Mouse (Mus musculus) heart, adult 2 months (tissue): ENCODE data around the gene Mdh1. TPM values are rescaled to one million over a fixed set of nuclear protein-coding genes. Genes with fewer than 3 reads are reported as not detected.
"Not testable (repeated sequence)": the region's sequence is repeated elsewhere in the genome, so short reads cannot be mapped to it uniquely, and the experiment has no call there.

ENCODE experiments used
- DNase-seq, 2 experiments: peaks; one replicate each; pipeline ENCODE4 v3.0.0; 2021
- H3K27ac ChIP-seq: fragments of 200-600 bp; 2 replicates; pipeline ENCODE4 v1.8.1; 2022
- H3K27me3 ChIP-seq: fragments of 200-500 bp; 2 replicates; pipeline ENCODE4 v1.6.1; 2012; ENCODE audit warnings: mild to moderate bottlenecking, low read length, inconsistent platforms, mixed read lengths; ENCODE audit not compliant: control insufficient read depth, insufficient read depth
- H3K36me3 ChIP-seq: fragments of 200-500 bp; 2 replicates; pipeline ENCODE4 v1.6.1; 2012; ENCODE audit warnings: low read length, inconsistent platforms; ENCODE audit not compliant: control insufficient read depth, insufficient read depth
- H3K4me1 ChIP-seq: fragments of 200-500 bp; 2 replicates; pipeline ENCODE4 v1.6.1; 2011; ENCODE audit warnings: low read length; ENCODE audit not compliant: control insufficient read depth, insufficient read depth
- H3K4me3 ChIP-seq: fragments of 200-600 bp; 2 replicates; pipeline ENCODE4 v1.8.1; 2022
- H3K79me2 ChIP-seq: fragments of 200-500 bp; replicated peaks from 2 replicates; pipeline ENCODE4 v1.6.1; 2012; ENCODE audit warnings: mild to moderate bottlenecking, inconsistent platforms, low read length, moderate library complexity, mixed read lengths; ENCODE audit not compliant: control insufficient read depth, insufficient read depth
- H3K9ac ChIP-seq: fragments of 200-500 bp; 2 replicates; pipeline ENCODE4 v1.6.1; 2012; ENCODE audit warnings: low read depth, mild to moderate bottlenecking, control low read depth, inconsistent platforms, low read length, mixed read lengths
- CTCF ChIP-seq: fragments of 200-600 bp; IDR thresholded peaks from 2 replicates; pipeline ENCODE4 v1.8.1; 2022; ENCODE audit warnings: antibody characterized with exemption, mild to moderate bottlenecking, moderate library complexity
- EP300 ChIP-seq: fragments of 200-500 bp; IDR thresholded peaks from 2 replicates; pipeline ENCODE4 v1.6.1; 2011; ENCODE audit warnings: low read depth, low read length, control low read depth; ENCODE audit not compliant: insufficient read depth
- POLR2A ChIP-seq: fragments of 200-500 bp; IDR thresholded peaks from 2 replicates; pipeline ENCODE4 v1.6.1; 2011; ENCODE audit warnings: mild to moderate bottlenecking, low read depth, low read length, control low read depth; ENCODE audit not compliant: insufficient read depth
- WGBS: fragments of 180-500 bp; shearing (Covaris S2); methylation state at CpG from one replicate; pipeline ENCODE4 v1.1.7; 2018; 5-methylcytosine and 5-hydroxymethylcytosine counted together
- intact Hi-C: fragments of 180-260 bp; cut with DNase I; formaldehyde crosslinking; loops from one replicate; pipeline ENCODE4 v1.15.1; 2025
- polyA plus RNA-seq: library from polyadenylated mRNA; depleted of rRNA; stranded (reverse); fragments of >200 nt; gene quantifications from 2 replicates; pipeline ENCODE4 v1.2.3, GENCODE M21; 2012
- total RNA-seq, 2 experiments: library from RNA; stranded (reverse); gene quantifications; 2 replicates each; pipeline ENCODE4 v1.2.3; 2021

Mdh1 gene
- total and polyA plus RNA-seq, 3 experiments: 1,485 to 2,577 (median 2,315) TPM

DNA sequence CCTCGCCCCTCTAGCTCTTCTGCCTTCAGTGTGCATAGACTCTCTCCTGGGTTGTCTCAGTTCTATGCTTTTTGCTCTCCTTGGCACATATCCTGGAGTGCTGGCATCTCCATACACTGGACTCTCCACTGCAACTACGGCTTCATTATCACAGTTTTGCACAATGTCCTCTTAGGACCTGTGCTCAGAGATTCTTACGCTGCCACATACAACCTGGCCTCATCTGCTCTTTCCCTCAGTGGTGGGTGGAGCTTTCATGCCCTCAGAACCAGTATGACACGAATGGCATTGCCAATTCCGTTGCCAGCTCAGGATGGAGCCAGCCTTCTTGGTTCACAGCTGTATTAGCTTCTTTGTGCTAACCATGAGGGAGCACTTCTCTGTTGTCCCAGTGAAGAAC lies 29.4 kb downstream of the Mdh1 start:
- Histone ChIP-seq H3K36me3 (no peaks in the 10 kb centered on the region), H3K4me1 (no peaks in the 10 kb centered on the region), H3K27ac (no peak overlapping the region), H3K4me3 (no peak overlapping the region), H3K9ac (no peak overlapping the region), H3K79me2 (no peaks in the 10 kb centered on the region), H3K27me3 (no peaks in the 10 kb centered on the region)
- 61% methylated on average over 5 of the region's 5 CpGs for WGBS
- DNase-seq: peak in 1 of 2 experiments; percentile 13
- intact Hi-C loops: no loop called here
- TF ChIP-seq EP300 (no peak), CTCF (no peak), POLR2A (no peak)

DNA sequence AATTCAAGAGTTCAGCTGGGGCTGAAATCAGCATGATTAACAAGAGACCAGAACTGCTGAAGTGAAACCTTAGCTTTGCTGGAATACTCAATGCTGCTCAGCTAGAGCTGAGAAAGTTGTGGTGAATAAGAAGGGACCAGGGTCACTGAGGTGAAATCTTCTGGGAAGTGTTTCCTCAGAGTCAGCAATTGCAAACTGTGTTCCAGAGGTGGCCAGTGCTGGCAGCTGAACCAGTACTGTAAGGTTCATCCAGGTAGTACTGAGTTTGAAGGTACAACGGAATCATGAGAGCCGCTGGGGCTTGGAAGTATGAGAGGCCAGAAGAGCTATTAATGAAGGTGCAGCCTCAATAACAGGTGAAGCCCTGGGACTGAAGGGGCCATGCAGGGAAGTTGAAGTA lies 31.5 kb downstream of the Mdh1 start:
- Histone ChIP-seq H3K36me3 (no peaks in the 10 kb centered on the region), H3K9ac (no peak overlapping the region), H3K27ac (no peak overlapping the region), H3K4me1 (no peaks in the 10 kb centered on the region), H3K4me3 (no peak overlapping the region), H3K79me2 (no peaks in the 10 kb centered on the region), H3K27me3 (no peaks in the 10 kb centered on the region)
- intact Hi-C loops: no loop called here
- WGBS: 93% methylated on average over 2 of the region's 2 CpGs
- TF ChIP-seq POLR2A: no peak
- DNase-seq: no peak

DNA sequence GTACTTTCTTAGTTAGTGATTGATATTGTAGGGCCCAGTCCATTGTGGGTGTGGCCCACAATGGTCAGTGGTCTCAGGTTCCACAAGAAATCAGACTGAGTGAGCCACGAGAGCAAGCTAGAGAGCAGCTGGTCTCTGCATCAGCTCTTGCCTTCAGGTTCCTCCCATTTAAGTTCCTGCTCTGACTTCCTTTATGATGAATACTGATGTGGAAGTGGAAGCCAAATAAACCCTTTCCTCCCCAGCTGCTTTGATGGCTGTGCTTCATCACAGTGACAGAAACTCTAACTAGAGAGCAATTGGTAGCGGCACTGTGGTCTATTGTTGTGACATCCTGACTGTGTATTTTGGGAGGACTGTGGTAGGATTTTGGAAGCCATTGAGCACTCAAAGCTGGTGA lies 32.1 kb downstream of the Mdh1 start:
- no peaks in the 10 kb centered on the region for H3K27me3 ChIP-seq
- WGBS: 38% methylated on average over 2 of the region's 2 CpGs
- intact Hi-C loops: no loop called here
- H3K4me3 ChIP-seq: no peak overlapping the region
- H3K4me1 ChIP-seq: no peaks in the 10 kb centered on the region
- no peak overlapping the region for H3K27ac ChIP-seq
- DNase-seq: no peak
- TF ChIP-seq CTCF: no peak
- TF ChIP-seq EP300: no peak
- TF ChIP-seq POLR2A: no peak
- no peaks in the 10 kb centered on the region for H3K36me3 ChIP-seq
- no peak overlapping the region for H3K9ac ChIP-seq
- H3K79me2 ChIP-seq: no peaks in the 10 kb centered on the region

DNA sequence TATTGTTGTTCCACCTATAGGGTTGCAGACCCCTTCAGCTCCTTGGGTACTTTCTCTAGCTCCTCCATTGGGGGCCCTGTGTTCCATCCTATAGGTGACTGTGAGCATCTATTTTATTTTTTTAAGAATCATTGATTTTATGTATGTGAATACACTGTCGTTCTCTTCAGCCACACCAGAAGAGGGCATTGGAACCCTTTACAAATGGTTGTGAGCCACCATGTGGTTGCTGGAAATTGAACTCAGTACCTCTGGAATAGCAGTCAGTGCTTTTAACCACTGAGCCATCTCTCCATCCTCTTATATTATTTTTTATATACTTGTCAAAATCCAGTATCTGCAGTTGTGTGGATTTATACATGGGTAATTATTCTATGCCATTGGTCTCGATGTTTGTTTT lies 41.3 kb downstream of the Mdh1 start:
- H3K4me1 ChIP-seq, intact Hi-C loops, H3K36me3 ChIP-seq, DNase-seq, H3K4me3 ChIP-seq, H3K27me3 ChIP-seq, H3K9ac ChIP-seq, H3K79me2 ChIP-seq, H3K27ac ChIP-seq: not testable (repeated sequence)
- WGBS: 87% methylated on average over 2 of the region's 2 CpGs

DNA sequence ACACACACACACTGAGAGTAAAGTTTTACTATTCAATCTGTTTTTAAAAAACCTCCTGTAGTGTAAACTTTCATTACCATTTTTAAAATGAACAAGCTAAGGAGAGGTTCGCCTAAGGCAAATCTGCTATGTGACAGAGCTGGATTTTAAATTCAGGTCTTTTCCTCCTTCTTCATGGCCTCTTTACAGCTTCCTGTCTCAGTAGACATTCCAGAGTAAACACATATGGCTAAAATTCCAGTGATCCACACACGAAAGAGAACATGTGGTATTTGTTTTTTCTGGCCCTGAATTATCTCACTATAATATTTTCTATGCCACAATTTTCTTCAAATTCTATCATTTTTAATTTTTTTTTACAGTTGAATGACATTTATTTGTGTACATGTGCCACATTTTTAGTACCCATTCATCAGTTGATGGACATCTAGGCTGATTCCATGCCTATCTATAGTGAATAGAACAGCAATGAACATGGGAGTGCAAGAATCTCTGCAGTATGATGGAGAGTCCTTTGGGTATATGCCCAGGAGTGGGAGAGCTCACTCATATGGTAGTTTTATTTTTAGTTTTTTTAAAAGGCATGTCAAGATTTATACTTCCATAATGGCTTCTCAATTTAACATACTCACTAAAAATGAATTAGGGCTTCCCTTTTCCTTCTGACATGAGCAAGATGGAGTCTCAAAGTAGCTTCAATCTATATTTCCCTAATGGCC lies 43.3 kb downstream of the Mdh1 start:
- no peaks in the 10 kb centered on the region for H3K36me3 ChIP-seq
- TF ChIP-seq EP300 (no peak), CTCF (no peak), POLR2A (no peak)
- no peaks in the 10 kb centered on the region for H3K79me2 ChIP-seq
- H3K4me1 ChIP-seq: no peaks in the 10 kb centered on the region
- no peaks in the 10 kb centered on the region for H3K27me3 ChIP-seq
- no peak overlapping the region for H3K9ac ChIP-seq
- 50% methylated on average over 2 of the region's 2 CpGs for WGBS
- no peak overlapping the region for H3K27ac ChIP-seq
- no peak overlapping the region for H3K4me3 ChIP-seq
- DNase-seq: no peak
- intact Hi-C loops: no loop called here

DNA sequence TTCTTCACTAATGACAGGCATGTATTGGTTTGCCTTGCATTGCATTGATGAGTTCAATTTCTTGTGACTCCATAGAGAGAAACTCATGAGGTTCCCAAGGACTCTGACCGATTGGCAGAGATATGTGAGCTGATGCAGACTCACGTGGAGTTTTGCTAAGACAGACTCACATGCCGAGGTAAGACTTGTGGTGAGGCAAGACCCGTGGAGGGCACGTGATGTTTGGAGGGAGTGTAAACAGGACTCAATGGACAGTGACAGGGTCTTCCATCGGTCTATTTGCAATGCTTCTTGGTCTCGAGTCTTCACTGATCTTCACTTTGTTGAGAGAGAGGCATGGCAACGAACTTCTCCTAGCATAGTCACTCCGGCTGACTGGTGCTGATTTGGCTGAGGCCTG lies 54.4 kb downstream of the Mdh1 start:
- no peaks in the 10 kb centered on the region for H3K79me2 ChIP-seq
- H3K9ac ChIP-seq: no peak overlapping the region
- H3K4me3 ChIP-seq: no peak overlapping the region
- intact Hi-C loops: no loop called here
- no peaks in the 10 kb centered on the region for H3K4me1 ChIP-seq
- no peak for TF ChIP-seq EP300
- no peak for TF ChIP-seq POLR2A
- no peak for TF ChIP-seq CTCF
- H3K27me3 ChIP-seq: no peaks in the 10 kb centered on the region
- no peak overlapping the region for H3K27ac ChIP-seq
- DNase-seq: no peak
- 84% methylated on average over 9 of the region's 9 CpGs for WGBS
- no peaks in the 10 kb centered on the region for H3K36me3 ChIP-seq

DNA sequence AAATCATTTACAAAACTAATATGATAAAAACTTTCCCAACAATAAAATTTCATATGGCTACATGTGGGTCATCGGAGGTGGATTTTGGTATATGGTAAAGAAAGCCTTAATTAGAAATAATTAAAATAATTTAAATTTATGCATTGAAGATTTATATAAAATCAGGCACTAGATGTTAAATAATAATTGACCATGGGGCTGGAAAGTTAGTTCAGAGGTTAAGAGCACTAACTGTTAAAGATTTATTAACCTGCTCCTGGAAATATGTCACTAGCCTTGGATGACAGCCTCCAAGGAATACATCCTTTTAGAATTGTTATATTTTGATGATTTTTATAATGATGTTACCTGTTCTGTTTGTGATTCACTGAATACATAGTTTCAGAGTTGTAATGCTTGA lies 55.8 kb downstream of the Mdh1 start:
- H3K4me1 ChIP-seq, H3K79me2 ChIP-seq, H3K27ac ChIP-seq, intact Hi-C loops, H3K36me3 ChIP-seq, DNase-seq, H3K4me3 ChIP-seq, H3K27me3 ChIP-seq, H3K9ac ChIP-seq: not testable (repeated sequence)
- WGBS: 92% methylated on average over 1 of the region's 1 CpGs

DNA sequence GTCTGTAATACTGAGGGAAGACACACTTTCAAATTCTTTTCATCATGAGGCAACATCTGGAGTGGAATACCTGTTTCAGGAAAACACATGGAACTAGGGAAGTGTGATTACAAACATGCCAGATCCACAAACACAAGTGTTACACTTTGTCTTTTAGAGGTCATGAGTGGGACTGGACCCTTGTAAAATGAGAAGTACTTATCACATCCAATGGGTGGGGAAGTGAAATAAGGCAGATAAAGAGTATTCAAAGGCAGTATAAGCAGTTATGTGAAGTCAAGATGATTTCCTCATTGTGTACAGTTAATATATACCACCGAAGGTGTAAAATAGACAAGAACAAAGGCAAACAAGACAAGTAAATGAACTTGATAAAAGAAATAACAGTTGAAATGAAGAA lies 61.6 kb downstream of the Mdh1 start:
- H3K79me2 ChIP-seq, H3K36me3 ChIP-seq, H3K9ac ChIP-seq, intact Hi-C loops, H3K4me1 ChIP-seq, DNase-seq, H3K27ac ChIP-seq, H3K4me3 ChIP-seq, H3K27me3 ChIP-seq: not testable (repeated sequence)
- WGBS: 72% methylated on average over 1 of the region's 1 CpGs

DNA sequence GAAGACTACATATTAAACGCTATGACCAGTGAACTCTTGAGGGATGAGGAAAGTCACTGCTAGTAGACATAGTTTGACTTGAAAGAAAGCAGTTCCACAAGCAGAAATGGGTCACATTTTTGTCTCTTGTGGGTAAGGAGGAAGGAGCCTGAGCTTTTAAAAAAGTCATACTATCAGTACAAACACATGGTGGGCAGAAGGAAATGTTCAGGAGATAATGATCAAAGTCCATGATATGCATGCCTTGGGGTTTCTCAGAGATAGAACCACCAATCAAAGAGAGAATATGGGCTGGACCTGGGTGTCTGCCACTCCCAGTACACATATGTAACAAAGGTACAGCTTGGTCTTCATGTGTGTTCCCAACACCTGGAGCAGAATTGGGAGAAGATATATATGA lies 63.5 kb downstream of the Mdh1 start:
- H3K4me3 ChIP-seq, H3K27ac ChIP-seq, H3K27me3 ChIP-seq, H3K36me3 ChIP-seq, H3K4me1 ChIP-seq, H3K79me2 ChIP-seq, intact Hi-C loops, DNase-seq, H3K9ac ChIP-seq: not testable (repeated sequence)
- 62% methylated on average over 1 of the region's 1 CpGs for WGBS
